Mouse (Mus musculus) brain, embryonic 14.5 days (tissue): ENCODE data around the gene Il12a. TPM values are rescaled to one million over a fixed set of nuclear protein-coding genes. Genes with fewer than 3 reads are reported as not detected.

Source experiments
- DNase-seq: peaks from one replicate; pipeline ENCODE4 v3.0.0-alpha.2; 2011; ENCODE audit warnings: low read depth
- CTCF ChIP-seq: fragments of 200-500 bp; IDR thresholded peaks from 2 replicates; pipeline ENCODE4 v1.5.1; 2012; ENCODE audit warnings: inconsistent platforms, mild to moderate bottlenecking, moderate library complexity, borderline replicate concordance; ENCODE audit not compliant: insufficient read depth, insufficient read length; ENCODE audit errors: extremely low read depth
- POLR2A ChIP-seq: fragments of 200-500 bp; IDR thresholded peaks from 2 replicates; pipeline ENCODE4 v1.6.1; 2012; ENCODE audit warnings: mild to moderate bottlenecking, inconsistent platforms, borderline replicate concordance; ENCODE audit not compliant: poor library complexity, insufficient read depth, insufficient read length, severe bottlenecking; ENCODE audit errors: extremely low read depth
- polyA plus RNA-seq: library from polyadenylated mRNA; depleted of rRNA; stranded (reverse); fragments of >200 nt; gene quantifications from 2 replicates; pipeline ENCODE4 v1.2.3, GENCODE M21; 2012

Il12a gene
- polyA plus RNA-seq, 1 experiment: not detected

- TF ChIP-seq POLR2A (no peak), CTCF (no peak)
- no peak for DNase-seq
Observed at GRCm38 (mm10) chr3:68691100-68691778, 795 bp downstream of the Il12a start.

- no peak for DNase-seq
- TF ChIP-seq CTCF (no peak), POLR2A (no peak)
Observed at GRCm38 (mm10) chr3:68691938-68692599, 1.6 kb downstream of the Il12a start.

GRCm38 (mm10) chr3:68692600-68693225, 2.3 kb downstream of the Il12a start:
- TF ChIP-seq CTCF (no peak), POLR2A (no peak)
- no peak for DNase-seq

GRCm38 (mm10) chr3:68693441-68694048, 3.1 kb downstream of the Il12a start:
- no peak for TF ChIP-seq CTCF
- peak; percentile 71 for DNase-seq

GRCm38 (mm10) chr3:68695321-68695720, 4.9 kb downstream of the Il12a start:
- DNase-seq: no peak
- TF ChIP-seq POLR2A: no peak
- no peak for TF ChIP-seq CTCF

GRCm38 (mm10) chr3:68696495-68697200, 6.2 kb downstream of the Il12a start:
- no peak for TF ChIP-seq CTCF
- no peak for TF ChIP-seq POLR2A
- DNase-seq: no peak

GRCm38 (mm10) chr3:68698601-68699000, 8.2 kb downstream of the Il12a start:
- TF ChIP-seq CTCF (no peak), POLR2A (no peak)
- DNase-seq: no peak

GRCm38 (mm10) chr3:68700091-68700490, 9.6 kb downstream of the Il12a start:
- DNase-seq: no peak
- no peak for TF ChIP-seq CTCF
- no peak for TF ChIP-seq POLR2A

- TF ChIP-seq CTCF: no peak
- TF ChIP-seq POLR2A: no peak
- DNase-seq: no peak
Observed at GRCm38 (mm10) chr3:68706307-68706706, 15.9 kb downstream of the Il12a start.

GRCm38 (mm10) chr3:68708230-68708629, 17.8 kb downstream of the Il12a start:
- TF ChIP-seq CTCF: peak; percentile 69
- TF ChIP-seq POLR2A: no peak
- DNase-seq: peak; percentile 76

- peak; percentile 56 for DNase-seq
- TF ChIP-seq POLR2A (no peak), CTCF (peak; percentile 77)
Observed at GRCm38 (mm10) chr3:68709198-68709797, 18.9 kb downstream of the Il12a start.

- DNase-seq: no peak
- TF ChIP-seq CTCF (no peak), POLR2A (no peak)
Observed at GRCm38 (mm10) chr3:68710436-68710835, 20.0 kb downstream of the Il12a start.
